Mouse (Mus musculus): ENCODE data around the gene Gm38392. TPM values are rescaled to one million over a fixed set of nuclear protein-coding genes. Genes with fewer than 3 reads are reported as not detected.
"Not testable (repeated sequence)": the region's sequence is repeated elsewhere in the genome, so short reads cannot be mapped to it uniquely, and the experiment has no call there.

Gene Gm38392
- polyA plus RNA-seq, 1 experiment from 2014 or later: 0.16 TPM

DNA sequence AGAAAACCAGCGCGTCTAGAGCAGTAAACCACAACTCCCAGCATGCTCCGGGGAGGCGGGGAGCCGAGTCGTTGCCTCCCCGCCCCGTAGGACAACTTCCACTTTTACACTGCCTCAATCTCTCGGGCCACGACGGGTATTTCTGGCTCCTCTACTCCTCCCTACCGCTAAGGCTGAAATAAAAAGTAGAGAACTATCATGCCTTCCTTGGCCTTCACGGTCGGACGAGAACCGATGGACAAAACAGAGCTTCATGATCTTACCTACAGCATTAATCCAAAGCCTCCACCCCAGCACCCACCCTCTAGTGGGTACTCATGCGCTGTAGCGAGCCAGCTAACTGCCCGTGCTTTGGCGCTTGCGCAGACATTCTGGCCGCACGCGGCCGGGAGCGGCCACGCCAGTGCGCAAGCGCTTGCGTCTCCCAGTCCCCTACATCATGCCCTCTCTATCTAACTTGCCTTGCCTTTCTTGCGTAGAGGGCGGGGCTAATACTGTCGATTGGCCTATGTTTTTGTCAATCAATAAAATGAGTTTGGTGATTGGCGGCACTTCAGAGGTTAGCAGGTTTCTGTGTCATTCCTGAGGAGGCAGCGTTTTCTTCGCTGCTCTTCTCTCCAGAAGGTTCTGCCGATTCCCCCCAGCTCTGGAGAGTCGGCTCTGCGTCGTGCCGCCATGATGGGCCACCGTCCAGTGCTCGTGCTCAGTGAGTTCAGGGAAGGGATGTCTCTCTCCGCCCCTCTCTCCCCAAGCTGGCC, 9.7 kb upstream of the Gm38392 start, which contains the start of the genes Tsacc and Cct3:
Gene Tsacc (minus strand): TSS at position 439 of the 758 bp plus-strand sequence.
Gene Cct3 (plus strand): TSS at position 556 of the 758 bp plus-strand sequence.
- no peaks in the 10 kb centered on the region for H3K27me3 ChIP-seq
- WGBS: under 1% methylated on average over 44 of the region's 44 CpGs
- peak within 1 kb of the TSS; percentile 85 for H3K9ac ChIP-seq (replicated peaks)
- peak; percentile 100 for ATAC-seq
- H3K4me3 ChIP-seq (replicated peaks): peak within 1 kb of the TSS; percentile 63
- no peaks in the 10 kb centered on the region for H3K9me3 ChIP-seq
- peak within 1 kb of the TSS; percentile 93 for H3K4me2 ChIP-seq (replicated peaks)
- H3K27ac ChIP-seq: peak within 1 kb of the TSS; percentile 93
- peaks cover 25% of the 10 kb centered on the region for H3K36me3 ChIP-seq
- peaks cover 26% of the 10 kb centered on the region for H3K4me1 ChIP-seq (replicated peaks)

DNA sequence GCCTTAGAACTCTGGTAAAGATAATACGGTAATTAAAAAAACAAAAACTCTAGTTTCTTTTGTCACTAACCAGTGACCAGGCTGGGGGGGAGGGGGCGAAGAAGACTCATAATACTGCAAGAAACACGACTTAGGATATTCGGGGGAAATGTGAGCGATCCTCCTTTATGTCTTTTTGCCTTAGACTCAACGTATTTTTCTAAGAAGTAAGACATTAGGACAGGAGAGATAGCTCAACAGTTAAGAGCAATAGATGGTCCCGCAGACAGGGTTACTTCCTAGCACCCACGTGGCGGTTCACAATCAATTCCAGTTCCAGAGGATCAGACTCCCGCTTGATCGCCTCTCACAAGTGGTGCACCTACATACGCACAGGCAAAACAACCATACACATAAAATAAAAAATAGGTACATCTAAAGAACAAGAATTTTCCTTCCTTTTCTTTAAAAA, 9.1 kb upstream of the Gm38392 start:
- Histone ChIP-seq H3K27ac (peak overlapping the region; percentile 82), H3K4me2 (replicated peaks) (peak overlapping the region; percentile 55), H3K9me3 (no peaks in the 10 kb centered on the region), H3K9ac (replicated peaks) (peak overlapping the region; percentile 57), H3K27me3 (no peaks in the 10 kb centered on the region), H3K36me3 (peaks cover 19% of the 10 kb centered on the region), H3K4me3 (replicated peaks) (peak overlapping the region; percentile 63), H3K4me1 (replicated peaks) (peaks cover 26% of the 10 kb centered on the region)
- ATAC-seq: peak; percentile 37
- 1% methylated on average over 12 of the region's 12 CpGs for WGBS

DNA sequence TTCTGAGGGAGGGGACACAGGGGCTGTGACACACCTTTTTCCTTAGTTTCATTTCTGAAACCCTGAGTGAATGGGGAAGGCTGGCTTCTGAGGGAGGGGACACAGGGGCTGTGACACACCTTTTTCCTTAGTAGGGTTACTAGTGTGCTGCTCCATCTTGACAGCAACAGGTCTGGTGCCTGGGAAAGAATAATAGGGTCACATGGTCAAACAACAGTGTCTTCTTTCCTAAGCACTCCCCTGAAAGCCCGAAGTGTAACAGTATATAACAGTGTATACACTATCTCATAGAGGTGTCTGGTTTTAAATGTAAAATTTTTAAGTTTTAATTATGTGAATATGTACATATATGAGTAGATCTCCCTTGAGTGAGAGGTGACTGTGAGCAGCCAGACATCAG, 8.3 kb upstream of the Gm38392 start:
- peak overlapping the region; percentile 55 for H3K4me2 ChIP-seq (replicated peaks)
- not testable (repeated sequence) for ATAC-seq; H3K4me3 ChIP-seq (replicated peaks); H3K27ac ChIP-seq; H3K27me3 ChIP-seq; H3K9me3 ChIP-seq
- peak overlapping the region; percentile 57 for H3K9ac ChIP-seq (replicated peaks)
- peaks cover 26% of the 10 kb centered on the region for H3K4me1 ChIP-seq (replicated peaks)
- 82% methylated on average over 1 of the region's 1 CpGs for WGBS
- H3K36me3 ChIP-seq: peaks cover 11% of the 10 kb centered on the region

DNA sequence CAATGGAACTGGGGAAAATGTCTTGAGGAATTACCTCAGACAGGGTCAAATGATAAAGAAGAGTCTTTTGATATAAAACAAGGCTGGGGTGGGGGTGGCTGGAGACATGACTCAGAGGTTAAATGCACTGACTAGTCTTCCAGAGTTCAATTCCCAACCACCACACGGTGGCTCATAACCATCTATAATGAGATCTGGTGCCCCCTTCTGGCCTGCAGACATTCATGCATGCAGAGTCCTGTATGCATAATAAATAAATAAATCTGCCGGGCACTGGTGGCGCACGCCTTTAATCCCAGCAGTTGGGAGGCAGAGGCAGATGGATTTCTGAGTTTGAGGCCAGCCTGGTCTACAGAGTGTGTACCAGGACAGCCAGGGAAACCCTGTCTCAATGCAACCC, 5.0 kb upstream of the Gm38392 start:
- Histone ChIP-seq H3K9ac (replicated peaks) (no peak overlapping the region), H3K27me3 (no peaks in the 10 kb centered on the region), H3K36me3 (no peaks in the 10 kb centered on the region), H3K9me3 (no peaks in the 10 kb centered on the region), H3K4me1 (replicated peaks) (peaks cover 7% of the 10 kb centered on the region), H3K4me3 (replicated peaks) (no peak overlapping the region), H3K4me2 (replicated peaks) (no peak overlapping the region), H3K27ac (no peak overlapping the region)
- ATAC-seq: no peak
- WGBS: 39% methylated on average over 4 of the region's 4 CpGs

DNA sequence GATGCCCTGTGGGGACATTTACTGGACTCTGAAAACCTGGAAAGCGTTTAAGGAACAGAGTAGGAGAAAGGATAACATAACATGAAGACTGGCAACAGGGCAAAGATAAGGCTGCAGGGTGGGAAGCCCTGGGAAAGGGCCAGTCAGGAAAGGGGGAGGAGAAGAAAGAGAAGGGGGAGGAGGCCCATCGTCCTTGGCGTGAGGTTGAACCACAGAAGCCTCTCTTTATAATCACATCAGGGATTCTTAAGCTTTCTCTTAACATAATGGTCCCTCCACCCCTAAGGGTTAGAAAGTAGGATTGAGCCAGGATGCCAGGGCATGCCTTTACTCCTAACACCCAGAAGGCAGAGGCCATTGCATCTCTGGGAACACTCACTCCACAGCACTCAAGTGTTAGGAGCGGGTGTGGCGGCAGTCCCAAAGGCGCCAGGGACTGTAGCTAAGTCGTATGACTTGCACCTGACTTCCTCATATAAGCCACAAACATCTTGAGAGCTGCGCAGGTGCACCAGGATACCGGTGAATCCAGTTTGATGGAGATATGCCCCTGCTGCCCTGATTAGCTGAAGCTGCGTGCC, 1.2 kb upstream of the Gm38392 start:
- H3K9me3 ChIP-seq; H3K27ac ChIP-seq; H3K36me3 ChIP-seq; ATAC-seq; H3K9ac ChIP-seq (replicated peaks); H3K27me3 ChIP-seq; H3K4me3 ChIP-seq (replicated peaks); H3K4me2 ChIP-seq (replicated peaks); H3K4me1 ChIP-seq (replicated peaks): not testable (repeated sequence)
- 81% methylated on average over 9 of the region's 10 CpGs for WGBS

DNA sequence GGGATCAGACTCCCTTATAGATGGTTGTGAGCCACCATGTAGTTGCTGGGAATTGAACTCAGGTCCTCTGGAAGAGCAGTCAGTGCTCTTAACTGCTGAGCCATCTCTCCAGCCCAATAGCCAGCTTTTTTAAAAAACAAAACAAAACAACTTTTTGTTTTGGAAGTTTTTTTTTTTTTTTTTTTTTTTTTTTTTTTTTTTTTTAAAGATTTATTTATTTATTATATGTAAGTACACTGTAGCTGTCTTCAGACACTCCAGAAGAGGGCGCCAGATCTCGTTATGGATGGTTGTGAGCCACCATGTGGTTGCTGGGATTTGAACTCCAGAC, 1.5 kb downstream of the Gm38392 start:
- ATAC-seq; H3K9ac ChIP-seq (replicated peaks); H3K36me3 ChIP-seq; H3K9me3 ChIP-seq; H3K4me2 ChIP-seq (replicated peaks); H3K27me3 ChIP-seq; H3K4me1 ChIP-seq (replicated peaks); H3K27ac ChIP-seq; H3K4me3 ChIP-seq (replicated peaks): not testable (repeated sequence)
- WGBS: no CpG with 5 or more reads among the region's 2 CpGs

DNA sequence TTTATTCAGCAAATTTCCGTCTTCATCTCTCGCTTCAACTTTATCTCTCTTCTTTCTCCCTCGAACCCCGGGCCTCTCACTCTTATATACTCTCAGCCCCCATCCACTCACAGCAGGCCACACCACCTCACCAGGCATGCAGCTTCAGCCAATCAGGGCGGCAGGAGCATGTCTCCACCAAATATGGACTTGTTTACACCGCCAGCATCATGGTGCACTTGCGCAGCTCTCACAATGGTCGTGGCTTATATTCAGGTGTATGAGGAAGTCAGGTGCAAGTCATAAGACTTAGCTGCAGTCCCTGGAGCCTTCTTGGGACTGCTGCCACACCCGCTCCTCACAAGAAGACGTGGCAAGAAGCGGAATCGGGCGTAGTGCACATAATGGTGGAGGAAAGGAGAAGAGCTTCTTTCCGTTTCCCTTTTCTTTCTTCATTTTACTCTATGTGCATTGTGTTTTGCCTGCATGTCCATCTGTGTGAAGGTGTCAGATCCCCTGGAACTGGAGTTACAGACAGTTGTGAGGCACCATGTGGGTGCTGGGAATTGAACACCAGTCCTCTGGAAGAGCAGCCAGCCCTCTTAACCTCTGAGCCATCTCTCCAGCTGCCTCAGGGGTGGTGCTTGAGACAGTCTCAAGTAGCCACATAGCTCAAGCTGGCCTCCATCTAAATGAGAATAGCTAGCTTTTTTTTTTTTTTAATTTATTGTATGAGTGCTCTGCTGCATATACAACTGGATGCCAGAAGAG, 2.0 kb downstream of the Gm38392 start:
- not testable (repeated sequence) for H3K27ac ChIP-seq; H3K4me2 ChIP-seq (replicated peaks); ATAC-seq; H3K4me1 ChIP-seq (replicated peaks); H3K4me3 ChIP-seq (replicated peaks); H3K27me3 ChIP-seq; H3K9ac ChIP-seq (replicated peaks); H3K9me3 ChIP-seq; H3K36me3 ChIP-seq
- WGBS: 97% methylated on average over 14 of the region's 14 CpGs

DNA sequence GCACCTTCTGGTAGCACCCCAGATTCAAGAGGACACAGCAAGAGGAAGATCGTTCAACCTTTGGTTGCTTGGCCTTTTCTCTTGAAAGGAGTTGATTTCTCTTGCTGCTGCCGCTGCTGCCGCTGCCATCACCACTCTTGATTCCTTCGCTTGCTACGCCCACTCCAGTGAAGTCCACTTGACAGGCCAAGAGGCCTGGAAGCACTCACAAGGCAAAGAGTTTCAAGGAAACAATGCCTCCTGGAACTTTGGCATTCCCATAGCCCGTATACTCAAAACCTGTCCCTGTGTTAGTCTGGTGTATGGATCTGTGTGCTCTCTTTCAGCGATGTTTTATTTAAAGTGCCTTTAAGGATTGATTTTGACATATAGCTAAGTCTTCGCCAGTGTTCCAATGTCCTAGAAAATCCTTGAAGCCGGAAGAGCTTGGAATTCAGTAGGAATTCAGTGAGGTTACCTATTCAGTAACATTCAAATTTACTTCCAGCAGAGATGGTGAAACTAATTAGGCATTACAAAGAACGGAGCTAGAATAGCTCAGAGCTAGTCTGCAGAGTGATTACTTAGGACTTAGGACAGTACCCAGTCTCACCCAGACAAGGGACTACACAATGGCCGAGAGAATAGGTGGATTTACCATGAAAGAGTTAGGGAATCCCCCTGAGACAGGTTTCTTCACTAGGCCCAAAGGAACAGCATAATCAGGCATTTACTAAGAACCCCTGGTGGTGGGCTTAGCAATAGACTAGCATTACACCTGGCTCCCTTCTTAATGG, 5.7 kb downstream of the Gm38392 start:
- not testable (repeated sequence) for ATAC-seq; H3K36me3 ChIP-seq; H3K27ac ChIP-seq; H3K9ac ChIP-seq (replicated peaks); H3K4me3 ChIP-seq (replicated peaks); H3K9me3 ChIP-seq; H3K4me1 ChIP-seq (replicated peaks); H3K4me2 ChIP-seq (replicated peaks); H3K27me3 ChIP-seq
- WGBS: 57% methylated on average over 11 of the region's 11 CpGs

DNA sequence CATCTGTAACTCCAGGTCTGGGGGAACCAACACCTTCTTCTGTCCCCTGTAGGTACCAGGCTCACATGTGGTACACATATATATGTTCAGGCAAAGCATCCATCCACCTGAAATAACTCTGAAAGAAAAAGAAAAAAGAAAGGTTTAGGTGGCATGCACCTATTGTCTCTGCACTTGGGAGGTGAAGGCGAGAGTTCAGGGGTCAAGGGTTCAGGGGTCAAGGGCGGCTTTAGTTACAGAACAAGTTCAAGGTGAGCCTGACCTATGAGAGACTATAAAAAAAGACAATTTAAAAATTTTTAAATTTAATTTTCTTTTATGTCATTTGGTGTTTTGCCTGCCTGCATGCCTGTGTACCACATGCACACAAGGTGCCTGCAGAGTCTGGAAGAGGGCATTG, 7.0 kb downstream of the Gm38392 start:
- WGBS: 91% methylated on average over 2 of the region's 2 CpGs
- Histone ChIP-seq H3K27ac (no peak overlapping the region), H3K9ac (replicated peaks) (no peak overlapping the region), H3K36me3 (no peaks in the 10 kb centered on the region), H3K27me3 (no peaks in the 10 kb centered on the region), H3K9me3 (no peaks in the 10 kb centered on the region), H3K4me1 (replicated peaks) (no peaks in the 10 kb centered on the region), H3K4me2 (replicated peaks) (no peak overlapping the region), H3K4me3 (replicated peaks) (no peak overlapping the region)
- ATAC-seq: no peak

DNA sequence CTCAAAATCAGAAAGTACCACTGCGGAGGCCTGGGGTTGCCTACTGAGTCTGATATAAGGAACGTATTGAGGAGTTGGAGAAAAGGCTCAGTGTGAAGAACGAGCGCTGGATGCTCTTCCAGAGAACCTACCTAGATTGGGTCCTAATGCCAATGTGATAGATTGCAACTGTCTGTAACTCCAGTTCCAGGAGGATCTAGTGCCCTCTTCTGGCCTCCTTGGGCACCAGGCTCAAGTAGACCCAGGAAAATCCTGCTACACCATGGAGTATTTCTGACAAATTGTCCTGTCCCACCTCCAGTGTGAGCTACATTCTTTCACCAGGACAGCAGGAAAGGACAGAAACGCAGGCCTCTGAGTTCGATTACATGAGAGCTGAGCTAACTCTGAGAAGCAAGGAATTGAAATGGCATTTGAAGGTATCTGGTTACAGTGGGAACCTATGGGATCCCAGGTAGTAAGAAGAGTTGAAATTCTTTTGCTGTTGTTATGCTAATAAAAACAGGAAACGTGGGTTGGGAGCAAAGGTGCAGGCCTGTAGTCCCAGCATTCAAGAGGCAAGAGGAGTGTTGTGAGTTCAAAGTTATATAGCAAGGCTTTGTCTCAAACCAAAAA, 10.4 kb downstream of the Gm38392 start:
- Histone ChIP-seq H3K4me1 (replicated peaks) (no peaks in the 10 kb centered on the region), H3K9me3 (no peaks in the 10 kb centered on the region), H3K27ac (no peak overlapping the region), H3K36me3 (no peaks in the 10 kb centered on the region), H3K4me2 (replicated peaks) (no peak overlapping the region), H3K27me3 (no peaks in the 10 kb centered on the region), H3K4me3 (replicated peaks) (no peak overlapping the region), H3K9ac (replicated peaks) (no peak overlapping the region)
- no peak for ATAC-seq
- 56% methylated on average over 7 of the region's 7 CpGs for WGBS

DNA sequence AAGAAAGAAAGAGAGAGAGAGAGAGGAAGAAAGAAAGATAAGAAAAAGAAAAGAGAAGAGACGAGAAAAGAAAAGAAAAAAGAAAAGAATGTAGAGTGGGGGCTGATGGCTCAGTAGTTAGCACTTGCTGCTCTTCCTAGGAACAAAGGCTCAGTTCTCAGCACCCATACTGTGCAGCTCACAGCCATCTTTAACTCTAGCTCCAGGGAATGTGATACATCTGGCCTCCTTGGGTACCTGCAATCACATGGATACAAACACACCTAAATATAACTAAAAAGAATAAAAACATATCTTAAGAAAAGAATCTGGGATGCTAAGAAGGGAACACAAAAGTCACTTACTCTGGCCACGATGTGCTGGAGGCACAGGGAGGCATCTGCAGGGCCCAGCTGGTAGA, 10.9 kb downstream of the Gm38392 start:
- ATAC-seq: no peak
- H3K9ac ChIP-seq (replicated peaks): no peak overlapping the region
- H3K27me3 ChIP-seq: no peaks in the 10 kb centered on the region
- no peaks in the 10 kb centered on the region for H3K9me3 ChIP-seq
- H3K27ac ChIP-seq: no peak overlapping the region
- H3K4me2 ChIP-seq (replicated peaks): no peak overlapping the region
- no peaks in the 10 kb centered on the region for H3K4me1 ChIP-seq (replicated peaks)
- H3K36me3 ChIP-seq: no peaks in the 10 kb centered on the region
- no peak overlapping the region for H3K4me3 ChIP-seq (replicated peaks)
- WGBS: 85% methylated on average over 2 of the region's 2 CpGs

Data from midbrain, embryonic 13.5 days (tissue).